Mouse (Mus musculus) CH12.LX (cell line): ENCODE measurements at regions not wholly inside any gene's neighbourhood (a gene's known extent, or its start where the extent isn't known, plus 50 kb on each side); places are given as distances from the start of the nearest gene placed in this dataset.

Source experiments
- DNase-seq: peaks from one replicate; pipeline ENCODE4 v3.0.0-alpha.2; 2013; ENCODE audit errors: extremely low read depth
- H3K27ac ChIP-seq: 2 replicates; pipeline ENCODE4 v1.5.1; 2012; ENCODE audit warnings: low read depth, mild to moderate bottlenecking, control low read depth, moderate library complexity; ENCODE audit not compliant: insufficient read depth
- H3K27me3 ChIP-seq: replicated peaks from 2 replicates; pipeline ENCODE3; 2012; ENCODE audit warnings: inconsistent platforms
- H3K36me3 ChIP-seq, 2 experiments: replicated peaks in 1 of 2; 2 replicates each; pipeline versions ENCODE3 to v1.6.1; 2012; ENCODE audit warnings: inconsistent platforms in 1 of 2, low read length in 1 of 2, mild to moderate bottlenecking in 1 of 2, mixed read lengths in 1 of 2, moderate library complexity in 1 of 2; ENCODE audit not compliant: control insufficient read depth in 1 of 2, insufficient read depth in 1 of 2
- H3K4me1 ChIP-seq, 2 experiments: 2 replicates each; pipeline ENCODE4 v1.6.1; 2012; ENCODE audit warnings: inconsistent platforms in 1 of 2, moderate library complexity in 1 of 2; ENCODE audit not compliant: insufficient read depth in 2 of 2, control insufficient read depth in 1 of 2
- H3K4me2 ChIP-seq: 2 replicates; pipeline ENCODE4 v1.6.1; 2012; ENCODE audit warnings: low read depth, mild to moderate bottlenecking, control low read depth; ENCODE audit not compliant: poor library complexity, insufficient read depth, severe bottlenecking
- H3K4me3 ChIP-seq, 3 experiments: fragments of 150-350 bp in 1 of 3; sonication (generic) in 1 of 3; replicated peaks in 1 of 3; 2 replicates each; pipeline versions ENCODE3 to v1.5.1; 2011 to 2012; ENCODE audit warnings: low read depth in 2 of 3, low read length in 2 of 3, mild to moderate bottlenecking in 2 of 3, moderate library complexity in 2 of 3, control low read depth in 1 of 3, improper control_type of control experiment in 1 of 3, inconsistent platforms in 1 of 3, mixed read lengths in 1 of 3; ENCODE audit not compliant: poor library complexity in 1 of 3
- H3K79me2 ChIP-seq: replicated peaks from 2 replicates; pipeline ENCODE4 v1.6.1; 2012; ENCODE audit warnings: mild to moderate bottlenecking, moderate library complexity; ENCODE audit not compliant: control insufficient read depth, poor library complexity, insufficient read depth, severe bottlenecking; ENCODE audit errors: extremely low read depth
- H3K9ac ChIP-seq: 2 replicates; pipeline ENCODE4 v1.6.1; 2012; ENCODE audit warnings: low read depth, mild to moderate bottlenecking, control low read depth, moderate library complexity; ENCODE audit not compliant: insufficient read depth
- H3K9me3 ChIP-seq: replicated peaks from 2 replicates; pipeline ENCODE3; 2012; ENCODE audit warnings: low read length, inconsistent platforms, mixed read lengths
- BHLHE40 ChIP-seq: IDR thresholded peaks from 2 replicates; pipeline ENCODE4 v1.6.1; 2011; ENCODE audit warnings: mild to moderate bottlenecking, low read depth, low read length, improper control_type of control experiment
- CHD1 ChIP-seq: IDR thresholded peaks from 2 replicates; pipeline ENCODE4 v1.6.1; 2012; ENCODE audit warnings: low read depth, low read length, improper control_type of control experiment, inconsistent platforms
- CTCF ChIP-seq, 2 experiments: IDR thresholded peaks in 1 of 2; conservative IDR thresholded peaks in 1 of 2; 2 replicates each; pipeline ENCODE4 v1.5.1; 2011 to 2012; ENCODE audit warnings: low read depth in 2 of 2, low read length in 2 of 2, improper control_type of control experiment in 1 of 2, inconsistent platforms in 1 of 2, mild to moderate bottlenecking in 1 of 2, moderate library complexity in 1 of 2
- E2F4 ChIP-seq: IDR thresholded peaks from 2 replicates; pipeline ENCODE4 v1.6.1; 2011; ENCODE audit warnings: low read depth, low read length, improper control_type of control experiment; ENCODE audit not compliant: insufficient replicate concordance
- EP300 ChIP-seq: IDR thresholded peaks from 2 replicates; pipeline ENCODE4 v1.6.1; 2011; ENCODE audit warnings: low read length, improper control_type of control experiment
- GABPA ChIP-seq: IDR thresholded peaks from 2 replicates; pipeline ENCODE4 v1.6.1; 2012; ENCODE audit warnings: low read depth, low read length, improper control_type of control experiment, inconsistent platforms; ENCODE audit not compliant: insufficient replicate concordance
- HCFC1 ChIP-seq: IDR thresholded peaks from 2 replicates; pipeline ENCODE4 v1.6.1; 2012; ENCODE audit warnings: low read depth, mild to moderate bottlenecking, inconsistent platforms, low read length, improper control_type of control experiment
- IRF4 ChIP-seq: IDR thresholded peaks from 2 replicates; pipeline ENCODE4 v1.6.1; 2014; ENCODE audit warnings: low read depth, mild to moderate bottlenecking, inconsistent platforms, low read length, improper control_type of control experiment
- JUN ChIP-seq: IDR thresholded peaks from 2 replicates; pipeline ENCODE4 v1.6.1; 2011; ENCODE audit warnings: low read depth, mild to moderate bottlenecking, low read length, improper control_type of control experiment, moderate library complexity; ENCODE audit not compliant: insufficient read depth
- KAT2A ChIP-seq: IDR thresholded peaks from 2 replicates; pipeline ENCODE4 v1.6.1; 2012; ENCODE audit warnings: low read length, improper control_type of control experiment, inconsistent platforms; ENCODE audit not compliant: insufficient replicate concordance
- MAFK ChIP-seq: IDR thresholded peaks from 2 replicates; pipeline ENCODE4 v1.6.1; 2011; ENCODE audit warnings: low read length, improper control_type of control experiment; ENCODE audit not compliant: insufficient replicate concordance
- MAZ ChIP-seq: IDR thresholded peaks from 2 replicates; pipeline ENCODE4 v1.6.1; 2012; ENCODE audit warnings: low read depth, mild to moderate bottlenecking, inconsistent platforms, low read length, improper control_type of control experiment, moderate library complexity
- MEF2A ChIP-seq: IDR thresholded peaks from 2 replicates; pipeline ENCODE4 v1.6.1; 2014; ENCODE audit warnings: low read depth, mild to moderate bottlenecking, inconsistent platforms, low read length, improper control_type of control experiment, borderline replicate concordance
- NELFE ChIP-seq: IDR thresholded peaks from 2 replicates; pipeline ENCODE4 v1.6.1; 2011; ENCODE audit warnings: low read depth, low read length, improper control_type of control experiment
- NRF1 ChIP-seq: IDR thresholded peaks from 2 replicates; pipeline ENCODE4 v1.6.1; 2014; ENCODE audit warnings: low read depth, mild to moderate bottlenecking, inconsistent platforms, low read length, improper control_type of control experiment, moderate library complexity
- PAX5 ChIP-seq: IDR thresholded peaks from 2 replicates; pipeline ENCODE4 v1.6.1; 2012; ENCODE audit warnings: low read length, inconsistent platforms, mixed read lengths
- POLR2A ChIP-seq: IDR thresholded peaks from 2 replicates; pipeline ENCODE4 v1.6.1; 2011; ENCODE audit warnings: low read depth, mild to moderate bottlenecking, improper control_type of control experiment, low read length
- POLR2AphosphoS2 ChIP-seq: IDR thresholded peaks from 2 replicates; pipeline ENCODE4 v1.6.1; 2011; ENCODE audit warnings: low read depth, low read length, improper control_type of control experiment
- SIN3A ChIP-seq: IDR thresholded peaks from 2 replicates; pipeline ENCODE4 v1.6.1; 2012; ENCODE audit warnings: low read length, improper control_type of control experiment, inconsistent platforms
- SMC3 ChIP-seq: IDR thresholded peaks from 2 replicates; pipeline ENCODE4 v1.6.1; 2011; ENCODE audit warnings: low read depth, low read length, improper control_type of control experiment
- ZC3H11A ChIP-seq: IDR thresholded peaks from 2 replicates; pipeline ENCODE4 v1.6.1; 2012; ENCODE audit warnings: low read depth, mild to moderate bottlenecking, inconsistent platforms, low read length, improper control_type of control experiment
- ZKSCAN1 ChIP-seq: IDR thresholded peaks from 2 replicates; pipeline ENCODE4 v1.6.1; 2012; ENCODE audit warnings: low read depth, inconsistent platforms, low read length, improper control_type of control experiment, borderline replicate concordance
- ZNF384 ChIP-seq: IDR thresholded peaks from 2 replicates; pipeline ENCODE4 v1.6.1; 2012; ENCODE audit warnings: low read depth, low read length, improper control_type of control experiment, inconsistent platforms
- dilution Hi-C: fragments of 300-500 bp; cut with MboI; formaldehyde crosslinking; loops from 2 replicates; pipeline ENCODE4 v1.14.3; 2020; ENCODE audit warnings: low sequenced_read_pairs; ENCODE audit not compliant: extremely low pct_unique_long_range_greater_than_20kb, extremely low pct_ligation_motif_present
- in situ Hi-C: fragments of 300-500 bp; cut with MboI; formaldehyde crosslinking; loops from 3 replicates; pipeline ENCODE4 v1.14.3; 2019; ENCODE audit warnings: low sequenced_read_pairs, low pct_ligation_motif_present, low pct_unique_long_range_greater_than_20kb, mixed read lengths

DNA sequence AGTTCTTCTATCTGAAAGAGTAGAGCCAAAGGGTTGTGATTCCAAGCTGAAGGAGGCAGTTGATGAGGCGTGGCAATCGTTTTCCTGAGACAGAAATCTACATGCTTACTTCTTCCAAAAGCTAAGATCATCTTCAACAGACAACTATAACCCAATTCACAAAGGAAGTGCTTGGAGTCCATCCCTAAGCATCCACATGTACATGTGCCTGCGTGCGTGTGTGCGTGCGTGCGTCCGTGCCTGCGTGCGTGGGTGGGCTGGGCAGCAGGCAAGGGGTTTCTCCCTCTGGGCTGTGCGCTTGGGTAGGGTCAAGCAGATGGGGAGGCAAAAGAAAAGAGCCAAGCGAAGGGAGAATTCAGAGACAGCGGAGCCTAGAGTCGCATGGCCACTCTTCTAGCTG is 108.2 kb upstream of the Atp1a1 start:
- TF ChIP-seq HCFC1 (no peak), MAZ (no peak), ZNF384 (no peak), POLR2AphosphoS2 (no peak), NRF1 (no peak), POLR2A (no peak), ZC3H11A (no peak), CTCF (conservative IDR thresholded peaks at IDR 0.05 in 1 of 2, IDR thresholded peaks at IDR 0.05 in 1 of 2; ENCODE audit: low read depth in 2 of 2, low read length in 2 of 2) (no peak), IRF4 (no peak), PAX5 (no peak)
- TF ChIP-seq, all 38 proteins: peak for 0
- in situ Hi-C loops (no loop called here), dilution Hi-C loops (no loop called here)
- Histone ChIP-seq H3K27me3 (no peaks in the 10 kb centered on the region), H3K4me1 (peaks cover 0 to 10% of the 10 kb centered on the region in 2 experiments; a peak in 2 of 4 replicates), H3K4me2 (no peak overlapping the region), H3K9ac (no peak overlapping the region), H3K4me3 (no peak overlapping the region), H3K79me2 (no peaks in the 10 kb centered on the region), H3K9me3 (no peaks in the 10 kb centered on the region), H3K27ac (no peak overlapping the region), H3K36me3 (no peaks in the 10 kb centered on the region)
- no peak for DNase-seq

DNA sequence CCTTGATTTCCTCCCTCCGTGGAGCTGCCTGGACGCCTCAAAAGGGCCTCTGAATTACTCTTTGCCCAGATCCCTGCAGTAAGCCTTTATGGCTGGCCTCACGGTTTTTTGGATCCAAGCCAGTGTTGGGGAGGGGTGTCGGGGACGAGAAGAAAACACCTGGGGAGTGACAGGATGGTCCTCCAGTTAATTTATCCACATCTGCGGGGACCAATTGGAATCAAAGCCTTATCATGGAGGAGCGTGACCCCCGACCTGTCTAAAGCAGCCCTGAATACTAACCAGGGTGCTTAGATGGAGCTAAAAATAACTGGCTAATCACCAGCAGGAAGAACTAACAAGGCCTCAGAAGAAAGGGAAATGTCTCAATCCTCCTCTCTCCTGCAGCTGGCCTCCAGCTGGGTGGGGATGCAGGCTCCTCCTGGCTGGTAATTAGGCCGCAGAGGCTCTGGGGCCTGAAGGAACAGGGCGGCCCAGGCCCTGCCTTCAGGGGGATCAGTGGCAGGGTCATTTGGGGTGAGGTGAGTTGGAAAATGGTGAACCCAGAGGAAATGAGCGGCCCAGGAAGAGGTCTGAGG is 107.2 kb upstream of the Atp1a1 start:
- Histone ChIP-seq H3K27me3 (no peaks in the 10 kb centered on the region), H3K4me3 (no peak overlapping the region), H3K4me2 (no peak overlapping the region), H3K36me3 (no peaks in the 10 kb centered on the region), H3K9me3 (no peaks in the 10 kb centered on the region), H3K9ac (no peak overlapping the region), H3K79me2 (no peaks in the 10 kb centered on the region), H3K27ac (no peak overlapping the region), H3K4me1 (peaks cover 0 to 10% of the 10 kb centered on the region in 2 experiments; a peak in 2 of 4 replicates)
- no peak for TF ChIP-seq BHLHE40
- no peak for TF ChIP-seq CTCF (conservative IDR thresholded peaks at IDR 0.05 in 1 of 2, IDR thresholded peaks at IDR 0.05 in 1 of 2; ENCODE audit: low read depth in 2 of 2, low read length in 2 of 2)
- TF ChIP-seq MAFK = no peak
- TF ChIP-seq GABPA = no peak
- TF ChIP-seq POLR2A = no peak
- no peak for TF ChIP-seq ZKSCAN1
- TF ChIP-seq SIN3A = no peak
- no peak for TF ChIP-seq EP300
- no peak for TF ChIP-seq E2F4
- no peak for TF ChIP-seq POLR2AphosphoS2
- no peak for TF ChIP-seq HCFC1
- TF ChIP-seq MEF2A = no peak
- no peak for TF ChIP-seq SMC3
- TF ChIP-seq ZC3H11A = no peak
- TF ChIP-seq CHD1 = no peak
- TF ChIP-seq KAT2A = no peak
- no peak for TF ChIP-seq MAZ
- no peak for TF ChIP-seq JUN
- no peak for TF ChIP-seq NELFE
- in situ Hi-C loops = no loop called here
- DNase-seq = no peak
- dilution Hi-C loops = no loop called here
